Mouse (Mus musculus) brown adipose tissue, adult 24 weeks (tissue): ENCODE measurements at regions not wholly inside any gene's neighbourhood (a gene's known extent, or its start where the extent isn't known, plus 50 kb on each side); places are given as distances from the start of the nearest gene placed in this dataset.
"Not testable (repeated sequence)": the region's sequence is repeated elsewhere in the genome, so short reads cannot be mapped to it uniquely, and the experiment has no call there.

Experiments
- H3K27ac ChIP-seq: fragments of 200-500 bp; replicated peaks from 2 replicates; pipeline ENCODE4 v1.5.1; 2012; ENCODE audit warnings: low read depth, mild to moderate bottlenecking, low read length
- H3K4me1 ChIP-seq: fragments of 200-500 bp; 2 replicates; pipeline ENCODE4 v1.6.1; 2012; ENCODE audit warnings: low read length, mixed read lengths; ENCODE audit not compliant: control insufficient read depth, insufficient read depth, insufficient read length
- H3K4me3 ChIP-seq: fragments of 200-500 bp; 2 replicates; pipeline ENCODE4 v1.5.1; 2012; ENCODE audit warnings: low read depth, mild to moderate bottlenecking, low read length, moderate library complexity; ENCODE audit not compliant: insufficient read depth

GRCm38 (mm10) chr13:80974424-80974823 lies 91.2 kb downstream of the Arrdc3 start:
- no peak overlapping the region for H3K4me3 ChIP-seq
- no peaks in the 10 kb centered on the region for H3K4me1 ChIP-seq
- no peak overlapping the region for H3K27ac ChIP-seq

GRCm38 (mm10) chr13:80977266-80977665 lies 94.1 kb downstream of the Arrdc3 start:
- no peak overlapping the region for H3K27ac ChIP-seq
- H3K4me1 ChIP-seq, result no peaks in the 10 kb centered on the region
- H3K4me3 ChIP-seq, result no peak overlapping the region

- Histone ChIP-seq H3K4me3 (no peak overlapping the region), H3K27ac (no peak overlapping the region), H3K4me1 (no peaks in the 10 kb centered on the region)
These were observed 98.0 kb downstream of the Arrdc3 start for GRCm38 (mm10) chr13:80981201-80981600.

GRCm38 (mm10) chr13:80986657-80987056 lies 103.5 kb downstream of the Arrdc3 start:
- Histone ChIP-seq H3K4me1 (no peaks in the 10 kb centered on the region), H3K27ac (no peak overlapping the region), H3K4me3 (no peak overlapping the region)

GRCm38 (mm10) chr13:80989756-80990155 lies 106.6 kb downstream of the Arrdc3 start:
- no peak overlapping the region for H3K27ac ChIP-seq
- no peak overlapping the region for H3K4me3 ChIP-seq
- H3K4me1 ChIP-seq, result no peaks in the 10 kb centered on the region

GRCm38 (mm10) chr13:80992342-80992741 lies 109.2 kb downstream of the Arrdc3 start:
- Histone ChIP-seq H3K4me3 (no peak overlapping the region), H3K4me1 (no peaks in the 10 kb centered on the region), H3K27ac (no peak overlapping the region)

GRCm38 (mm10) chr13:81008864-81009766 lies 125.9 kb downstream of the Arrdc3 start:
- Histone ChIP-seq H3K4me3 (no peak overlapping the region), H3K4me1 (no peaks in the 10 kb centered on the region), H3K27ac (peak overlapping the region; percentile 2; the same call in 1 of the 2 replicates)

GRCm38 (mm10) chr13:81013953-81014352 lies 130.8 kb downstream of the Arrdc3 start:
- Histone ChIP-seq H3K4me3 (no peak overlapping the region), H3K27ac (no peak overlapping the region), H3K4me1 (no peaks in the 10 kb centered on the region)

GRCm38 (mm10) chr13:81020106-81020747 lies 137.0 kb downstream of the Arrdc3 start:
- no peak overlapping the region for H3K27ac ChIP-seq
- H3K4me1 ChIP-seq, result no peaks in the 10 kb centered on the region
- no peak overlapping the region for H3K4me3 ChIP-seq

- H3K27ac ChIP-seq, result no peak overlapping the region
- H3K4me3 ChIP-seq, result no peak overlapping the region
- H3K4me1 ChIP-seq, result no peaks in the 10 kb centered on the region
These were observed 137.6 kb downstream of the Arrdc3 start for GRCm38 (mm10) chr13:81020811-81021210.

GRCm38 (mm10) chr13:81022410-81022809 lies 139.2 kb downstream of the Arrdc3 start:
- H3K4me1 ChIP-seq, result no peaks in the 10 kb centered on the region
- H3K27ac ChIP-seq, result no peak overlapping the region
- no peak overlapping the region for H3K4me3 ChIP-seq

- H3K4me3 ChIP-seq, H3K27ac ChIP-seq, H3K4me1 ChIP-seq: not testable (repeated sequence)
These were observed 142.1 kb downstream of the Arrdc3 start for GRCm38 (mm10) chr13:81025241-81025760.

- no peak overlapping the region for H3K4me3 ChIP-seq
- no peak overlapping the region for H3K27ac ChIP-seq
These were observed 154.1 kb downstream of the Arrdc3 start for GRCm38 (mm10) chr13:81037316-81037715.

GRCm38 (mm10) chr13:81038736-81039135 lies 155.6 kb downstream of the Arrdc3 start:
- Histone ChIP-seq H3K4me1 (no peaks in the 10 kb centered on the region), H3K4me3 (no peak overlapping the region), H3K27ac (no peak overlapping the region)

More at GRCm38 (mm10) chr13:81037316-81037715, 154.1 kb downstream of the Arrdc3 start:
- H3K4me1 ChIP-seq, result no peaks in the 10 kb centered on the region

- Histone ChIP-seq H3K4me3 (no peak overlapping the region), H3K27ac (no peak overlapping the region), H3K4me1 (no peaks in the 10 kb centered on the region)
These were observed 157.3 kb downstream of the Arrdc3 start for GRCm38 (mm10) chr13:81040494-81040893.
